Mouse (Mus musculus): ENCODE data around the gene C330007P06Rik. TPM values are rescaled to one million over a fixed set of nuclear protein-coding genes. Genes with fewer than 3 reads are reported as not detected.
"Not testable (repeated sequence)": the region's sequence is repeated elsewhere in the genome, so short reads cannot be mapped to it uniquely, and the experiment has no call there.

The C330007P06Rik gene
- polyA plus RNA-seq, 1 experiment from 2014 or later = 32.9 TPM

DNA sequence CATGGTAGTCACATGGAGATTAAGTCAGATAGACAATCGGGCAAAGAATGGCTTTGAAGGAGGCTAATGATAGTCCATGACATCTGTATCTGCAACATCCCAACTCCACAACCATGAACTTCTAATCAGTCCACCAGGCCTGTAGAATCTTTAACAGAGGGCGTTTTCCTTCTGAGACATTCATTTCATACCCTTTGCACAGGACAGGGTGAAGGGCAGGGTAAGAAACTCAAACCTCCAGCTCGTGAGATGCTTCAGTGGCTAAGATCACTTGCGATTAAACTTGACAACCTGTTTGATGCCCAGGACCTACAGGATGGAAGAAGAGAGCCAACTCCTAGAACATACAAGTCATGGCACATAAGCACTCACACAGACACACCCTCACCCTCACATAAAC lies 58.9 kb downstream of the C330007P06Rik start:
- H3K4me3 ChIP-seq (replicated peaks) = no peak overlapping the region
- no peak overlapping the region for H3K4me2 ChIP-seq
- no peak overlapping the region for H3K9ac ChIP-seq (replicated peaks)
- ATAC-seq (ENCODE audit: insufficient number of reproducible peaks, insufficient read depth, low FRiP score, low TSS enrichment, low read depth) = no peak
- H3K27me3 ChIP-seq = no peaks in the 10 kb centered on the region
- WGBS = 87% methylated on average over 4 of the region's 4 CpGs
- H3K27ac ChIP-seq = no peak overlapping the region
- no peaks in the 10 kb centered on the region for H3K36me3 ChIP-seq
- peaks cover 7% of the 10 kb centered on the region; the same call in 1 of the 2 replicates for H3K4me1 ChIP-seq (replicated peaks)
- no peaks in the 10 kb centered on the region for H3K9me3 ChIP-seq

DNA sequence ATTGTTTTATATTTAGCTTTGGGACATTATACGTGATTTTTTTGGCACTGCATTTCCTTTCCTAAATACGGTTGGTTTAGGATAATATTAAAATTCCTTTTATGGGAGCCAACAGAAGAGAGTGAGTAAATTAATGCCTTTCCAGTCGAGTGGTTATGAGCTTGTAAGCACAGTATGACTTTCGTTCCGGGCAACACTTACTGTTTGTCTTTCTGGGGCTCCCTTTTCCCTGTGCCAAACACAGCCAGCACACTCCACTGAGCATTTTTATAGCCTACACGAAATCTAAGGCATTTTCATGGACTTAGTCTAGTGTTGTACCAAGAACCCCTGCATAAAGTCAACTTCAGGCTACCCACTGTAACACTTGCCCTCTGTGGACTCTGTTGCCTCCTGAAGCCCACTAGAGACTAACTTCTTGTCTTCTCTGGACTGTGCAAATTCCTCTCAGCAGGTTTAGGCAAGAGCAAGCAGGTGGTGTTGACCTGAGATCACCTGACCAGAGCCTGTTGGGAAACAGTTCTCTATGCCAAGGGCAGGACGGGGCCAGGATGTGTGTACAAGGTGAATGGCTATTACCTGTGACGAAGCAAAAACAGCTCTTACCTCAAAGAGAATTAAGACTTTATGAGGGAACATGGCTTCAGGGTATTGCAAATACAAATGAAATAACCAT lies 59.6 kb downstream of the C330007P06Rik start:
- 73% methylated on average over 8 of the region's 8 CpGs for WGBS
- no peaks in the 10 kb centered on the region for H3K36me3 ChIP-seq
- no peaks in the 10 kb centered on the region for H3K9me3 ChIP-seq
- no peak for ATAC-seq (ENCODE audit: insufficient number of reproducible peaks, insufficient read depth, low FRiP score, low TSS enrichment, low read depth)
- peaks cover 7% of the 10 kb centered on the region; the same call in 1 of the 2 replicates for H3K4me1 ChIP-seq (replicated peaks)
- 0 out of 2 replicates have a peak overlapping the region, but pooled peaks have one; percentile 17 for H3K27ac ChIP-seq
- no peak overlapping the region for H3K4me3 ChIP-seq (replicated peaks)
- no peak overlapping the region for H3K9ac ChIP-seq (replicated peaks)
- no peak overlapping the region for H3K4me2 ChIP-seq
- H3K27me3 ChIP-seq = no peaks in the 10 kb centered on the region

- WGBS = 47% methylated on average over 5 of the region's 5 CpGs
- ATAC-seq (ENCODE audit: insufficient number of reproducible peaks, insufficient read depth, low FRiP score, low TSS enrichment, low read depth) = no peak
Measured at GRCm38 (mm10) chrX:36811377-36811776, 62.5 kb downstream of the C330007P06Rik start.

GRCm38 (mm10) chrX:36808318-36808683 lies 65.6 kb downstream of the C330007P06Rik start:
- H3K4me2 ChIP-seq = peak overlapping the region; percentile 52
- ATAC-seq (ENCODE audit: insufficient number of reproducible peaks, insufficient read depth, low FRiP score, low TSS enrichment, low read depth) = peak; percentile 43
- H3K27me3 ChIP-seq = no peaks in the 10 kb centered on the region
- no peaks in the 10 kb centered on the region for H3K36me3 ChIP-seq
- peak overlapping the region; percentile 33 for H3K4me3 ChIP-seq (replicated peaks)
- 64% methylated on average over 5 of the region's 6 CpGs for WGBS
- H3K4me1 ChIP-seq (replicated peaks) = peaks cover 5% of the 10 kb centered on the region; the same call in 1 of the 2 replicates
- no peak overlapping the region for H3K9ac ChIP-seq (replicated peaks)
- H3K27ac ChIP-seq = 0 out of 2 replicates have a peak overlapping the region, but pooled peaks have one; percentile 70
- no peaks in the 10 kb centered on the region for H3K9me3 ChIP-seq

More at GRCm38 (mm10) chrX:36811377-36811776, 62.5 kb downstream of the C330007P06Rik start:
- H3K9ac ChIP-seq (replicated peaks) = no peak overlapping the region
- H3K9me3 ChIP-seq = no peaks in the 10 kb centered on the region
- H3K4me3 ChIP-seq (replicated peaks) = no peak overlapping the region
- H3K4me2 ChIP-seq = no peak overlapping the region
- no peaks in the 10 kb centered on the region for H3K27me3 ChIP-seq
- no peaks in the 10 kb centered on the region for H3K36me3 ChIP-seq
- H3K4me1 ChIP-seq (replicated peaks) = peaks cover 8% of the 10 kb centered on the region; the same call in 1 of the 2 replicates
- H3K27ac ChIP-seq = no peak overlapping the region

DNA sequence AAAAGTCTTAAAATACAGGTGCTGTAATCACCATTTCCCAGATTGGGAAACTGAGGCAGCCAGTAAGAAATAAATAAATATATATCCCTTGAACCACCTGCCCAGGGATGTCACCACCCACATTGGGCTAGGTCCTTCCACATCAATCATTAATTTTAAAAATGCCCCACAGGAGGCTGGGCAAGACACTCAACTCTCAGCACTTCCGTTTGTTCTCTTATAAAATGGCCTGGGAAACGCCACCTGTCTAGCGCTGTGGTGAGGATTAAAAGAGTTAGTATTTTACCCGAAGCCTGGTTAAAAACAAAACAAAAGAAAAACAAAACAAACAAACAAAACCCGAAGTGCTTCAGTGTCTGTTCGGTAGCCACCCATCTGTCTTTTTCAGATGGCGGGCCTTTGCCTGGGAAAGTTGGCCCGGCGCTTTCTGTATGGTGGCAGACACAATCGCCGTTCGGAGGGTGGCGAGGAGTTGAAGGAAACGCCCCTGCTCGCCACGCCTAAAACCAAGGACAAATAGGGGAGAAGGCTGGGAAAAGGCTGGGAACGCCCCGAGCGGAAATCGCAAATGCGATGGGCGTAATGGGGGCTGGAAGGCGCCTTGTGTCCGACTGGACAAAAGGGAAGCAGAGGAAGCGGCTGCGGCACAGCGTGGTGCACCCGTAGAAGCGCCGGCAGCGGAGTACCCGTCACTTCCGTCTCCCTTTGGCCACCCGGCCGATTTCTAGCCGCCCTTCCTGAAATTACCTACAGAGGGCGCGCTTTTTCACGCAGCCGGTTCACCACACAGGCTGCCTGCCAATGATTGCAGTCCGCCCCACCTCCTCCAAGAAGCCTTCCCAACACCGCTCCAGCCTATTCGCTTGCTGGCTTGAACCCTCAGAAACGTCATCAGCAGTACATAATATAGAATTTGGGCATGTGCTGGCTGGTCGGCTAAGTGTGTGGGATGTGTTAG lies 66.3 kb downstream of the C330007P06Rik start:
- Histone ChIP-seq H3K4me1 (replicated peaks) (peaks cover 5% of the 10 kb centered on the region; the same call in 1 of the 2 replicates), H3K9me3 (no peaks in the 10 kb centered on the region), H3K27ac (peak overlapping the region; percentile 70; the same call in 1 of the 2 replicates), H3K4me2 (peak overlapping the region; percentile 52), H3K9ac (replicated peaks) (no peak overlapping the region; the same call in 1 of the 2 replicates), H3K27me3 (no peaks in the 10 kb centered on the region), H3K36me3 (no peaks in the 10 kb centered on the region), H3K4me3 (replicated peaks) (peak overlapping the region; percentile 33)
- WGBS = 17% methylated on average over 45 of the region's 45 CpGs
- peak; percentile 84 for ATAC-seq (ENCODE audit: insufficient number of reproducible peaks, insufficient read depth, low FRiP score, low TSS enrichment, low read depth)

GRCm38 (mm10) chrX:36805466-36806235 lies 68.3 kb downstream of the C330007P06Rik start:
- no peaks in the 10 kb centered on the region for H3K27me3 ChIP-seq
- H3K4me3 ChIP-seq (replicated peaks) = no peak overlapping the region
- ATAC-seq (ENCODE audit: insufficient number of reproducible peaks, insufficient read depth, low FRiP score, low TSS enrichment, low read depth) = no peak
- no peaks in the 10 kb centered on the region for H3K36me3 ChIP-seq
- 64% methylated on average over 5 of the region's 5 CpGs for WGBS
- H3K27ac ChIP-seq = no peak overlapping the region
- H3K4me1 ChIP-seq (replicated peaks) = peaks cover 5% of the 10 kb centered on the region; the same call in 1 of the 2 replicates
- H3K9ac ChIP-seq (replicated peaks) = no peak overlapping the region
- H3K4me2 ChIP-seq = no peak overlapping the region
- H3K9me3 ChIP-seq = no peaks in the 10 kb centered on the region

DNA sequence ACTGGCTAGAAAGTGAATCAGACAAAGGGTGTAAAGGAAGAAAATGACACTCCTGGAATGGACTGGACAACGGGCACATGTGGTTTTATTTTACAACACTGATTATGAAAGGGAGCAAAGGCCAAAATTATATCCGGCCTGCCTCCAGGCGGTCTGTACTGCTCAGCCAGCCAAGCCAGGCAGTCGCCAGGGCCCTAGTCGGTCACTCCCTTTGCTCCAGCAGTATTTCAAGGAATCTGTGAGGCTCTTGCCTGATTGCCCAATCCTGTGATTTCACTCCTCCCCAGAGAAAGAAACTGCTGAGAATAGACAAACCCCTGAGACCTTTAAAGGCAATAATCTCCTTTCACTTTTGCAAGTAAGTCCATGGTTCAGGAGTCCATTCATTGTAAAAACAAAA lies 69.7 kb downstream of the C330007P06Rik start:
- H3K4me3 ChIP-seq (replicated peaks) = no peak overlapping the region
- no peak overlapping the region for H3K9ac ChIP-seq (replicated peaks)
- peaks cover 5% of the 10 kb centered on the region; the same call in 1 of the 2 replicates for H3K4me1 ChIP-seq (replicated peaks)
- no peak overlapping the region for H3K27ac ChIP-seq
- no peak for ATAC-seq (ENCODE audit: insufficient number of reproducible peaks, insufficient read depth, low FRiP score, low TSS enrichment, low read depth)
- no peaks in the 10 kb centered on the region for H3K9me3 ChIP-seq
- 32% methylated on average over 5 of the region's 5 CpGs for WGBS
- H3K36me3 ChIP-seq = no peaks in the 10 kb centered on the region
- no peak overlapping the region for H3K4me2 ChIP-seq
- H3K27me3 ChIP-seq = no peaks in the 10 kb centered on the region

- Histone ChIP-seq H3K9me3 (no peaks in the 10 kb centered on the region), H3K36me3 (peaks cover 1% of the 10 kb centered on the region; the same call in 1 of the 2 replicates), H3K9ac (replicated peaks) (no peak overlapping the region), H3K27ac (no peak overlapping the region), H3K4me2 (no peak overlapping the region), H3K27me3 (no peaks in the 10 kb centered on the region), H3K4me1 (replicated peaks) (peaks cover 5% of the 10 kb centered on the region; the same call in 1 of the 2 replicates), H3K4me3 (replicated peaks) (no peak overlapping the region)
- ATAC-seq (ENCODE audit: insufficient number of reproducible peaks, insufficient read depth, low FRiP score, low TSS enrichment, low read depth) = no peak
- WGBS = 73% methylated on average over 5 of the region's 5 CpGs
Measured at GRCm38 (mm10) chrX:36803189-36803588, 70.7 kb downstream of the C330007P06Rik start.

DNA sequence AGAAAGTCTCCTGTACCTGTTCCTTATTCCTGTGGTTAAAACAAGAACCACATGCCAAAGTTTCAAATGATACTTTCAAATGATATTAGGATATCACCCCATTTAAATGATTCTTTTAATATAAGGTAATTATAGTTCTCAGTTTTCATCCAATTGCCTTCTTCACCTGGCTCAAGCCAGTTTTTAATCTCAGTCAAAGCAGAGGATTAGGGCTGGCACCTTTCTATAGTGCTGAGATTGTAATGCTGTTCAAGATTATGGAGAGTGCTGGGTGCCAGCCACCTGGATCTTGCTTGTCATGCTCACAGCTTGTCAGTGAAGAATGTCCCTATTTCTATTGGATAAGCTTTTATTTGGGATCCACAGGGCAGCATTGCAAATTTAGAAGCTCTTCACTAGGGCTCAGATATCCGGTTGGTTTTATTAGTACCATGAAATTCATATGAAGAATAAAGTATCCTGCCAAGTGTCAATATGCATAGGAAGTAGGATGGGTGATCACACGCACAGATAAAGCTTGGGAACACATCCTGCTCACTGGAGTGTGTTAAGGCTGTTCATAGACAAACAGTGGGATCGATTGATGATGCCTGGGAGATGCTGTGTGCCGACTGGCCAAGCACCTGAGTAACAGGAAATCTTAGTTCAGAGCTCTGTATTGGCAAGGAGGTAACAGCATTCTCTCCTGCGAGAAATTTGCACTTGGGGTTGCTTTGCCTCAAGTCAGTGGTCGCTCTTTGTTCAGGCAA lies 74.6 kb downstream of the C330007P06Rik start:
- no peak overlapping the region for H3K9ac ChIP-seq (replicated peaks)
- WGBS = 45% methylated on average over 6 of the region's 6 CpGs

DNA sequence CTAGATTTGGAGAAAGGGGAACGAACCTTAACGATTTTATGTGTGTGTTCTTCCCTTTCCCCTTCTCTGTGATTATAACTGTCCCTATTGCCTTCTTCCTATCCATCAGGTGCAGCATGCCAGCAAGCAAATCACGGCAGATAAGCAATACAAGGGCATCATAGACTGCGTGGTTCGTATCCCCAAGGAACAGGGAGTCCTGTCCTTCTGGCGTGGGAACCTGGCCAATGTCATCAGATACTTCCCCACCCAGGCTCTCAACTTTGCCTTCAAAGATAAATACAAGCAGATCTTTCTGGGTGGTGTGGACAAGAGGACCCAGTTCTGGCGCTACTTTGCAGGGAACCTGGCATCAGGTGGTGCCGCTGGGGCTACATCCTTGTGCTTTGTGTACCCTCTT lies 77.2 kb downstream of the C330007P06Rik start:
- not testable (repeated sequence) for H3K36me3 ChIP-seq; H3K9me3 ChIP-seq; H3K27ac ChIP-seq; H3K4me1 ChIP-seq (replicated peaks); H3K27me3 ChIP-seq; ATAC-seq (ENCODE audit: insufficient number of reproducible peaks, insufficient read depth, low FRiP score, low TSS enrichment, low read depth)
- peak overlapping the region; percentile 54 for H3K4me2 ChIP-seq
- peak overlapping the region; percentile 58 for H3K4me3 ChIP-seq (replicated peaks)
- WGBS = 76% methylated on average over 8 of the region's 8 CpGs
- H3K9ac ChIP-seq (replicated peaks) = peak overlapping the region; percentile 70; the same call in 1 of the 2 replicates

More for the DNA sequence above, 74.6 kb downstream of the C330007P06Rik start:
- Histone ChIP-seq H3K36me3 (peaks cover 10% of the 10 kb centered on the region; the same call in 1 of the 2 replicates), H3K4me1 (replicated peaks) (no peaks in the 10 kb centered on the region), H3K9me3 (no peaks in the 10 kb centered on the region), H3K27me3 (no peaks in the 10 kb centered on the region), H3K4me3 (replicated peaks) (no peak overlapping the region), H3K4me2 (no peak overlapping the region), H3K27ac (no peak overlapping the region)
- no peak for ATAC-seq (ENCODE audit: insufficient number of reproducible peaks, insufficient read depth, low FRiP score, low TSS enrichment, low read depth)

All from limb, embryonic 12.5 days (tissue).